Mouse (Mus musculus) neural tube, embryonic 14.5 days (tissue): ENCODE results near the gene Ophn1. TPM values are rescaled to one million over a fixed set of nuclear protein-coding genes. Genes with fewer than 3 reads are reported as not detected.

Experiments used
- ATAC-seq: fragments of 200-750 bp; cut with Nextera tagmentation; 2 replicates; pipeline ENCODE4 v1.8.0; 2017; ENCODE audit warnings: low read depth, mild to moderate bottlenecking, moderate TSS enrichment, moderate library complexity
- H3K27ac ChIP-seq: fragments of 300-500 bp; sonication (generic); 2 replicates; pipeline ENCODE4 v1.5.1; 2014; ENCODE audit warnings: low read depth, mild to moderate bottlenecking, control low read depth, low read length, moderate library complexity, mixed read lengths
- H3K27me3 ChIP-seq: fragments of 300-500 bp; sonication (generic); 2 replicates; pipeline ENCODE4 v1.6.1; 2014; ENCODE audit warnings: low read length; ENCODE audit not compliant: control insufficient read depth, insufficient read depth
- H3K36me3 ChIP-seq: fragments of 300-500 bp; sonication (generic); 2 replicates; pipeline ENCODE4 v1.6.1; 2014; ENCODE audit warnings: low read length, mixed read lengths; ENCODE audit not compliant: control insufficient read depth, insufficient read depth
- H3K4me1 ChIP-seq: fragments of 300-500 bp; sonication (generic); 2 replicates; pipeline ENCODE4 v1.6.1; 2014; ENCODE audit warnings: low read length; ENCODE audit not compliant: control insufficient read depth, insufficient read depth
- H3K4me2 ChIP-seq: fragments of 300-500 bp; sonication (generic); 2 replicates; pipeline ENCODE4 v1.6.1; 2014; ENCODE audit warnings: mild to moderate bottlenecking, low read depth, low read length, control low read depth
- H3K4me3 ChIP-seq: fragments of 300-500 bp; sonication (generic); 2 replicates; pipeline ENCODE4 v1.5.1; 2014; ENCODE audit warnings: low read depth, low read length, control low read depth, mixed read lengths
- H3K9ac ChIP-seq: fragments of 300-500 bp; sonication (generic); replicated peaks from 2 replicates; pipeline ENCODE4 v1.6.1; 2014; ENCODE audit warnings: low read depth, mild to moderate bottlenecking, control low read depth, low read length, mixed read lengths
- H3K9me3 ChIP-seq: fragments of 300-500 bp; sonication (generic); 2 replicates; pipeline ENCODE4 v1.6.1; 2016; ENCODE audit warnings: low read length; ENCODE audit not compliant: control insufficient read depth
- whole genome bisulfite sequencing: fragments of 180-500 bp; shearing (Covaris S2); extraction: QIAGEN DNeasy Blood & Tissue Kit; methylation state at CpG from one replicate; pipeline ENCODE4 v1.1.7; 2014; 5-methylcytosine and 5-hydroxymethylcytosine counted together
- polyA plus RNA-seq: library from polyadenylated mRNA; unstranded; fragments of >200 nt; fragmentation: Nextera tagmentation; extraction: Ambion mirVana; gene quantifications from 2 replicates; pipeline ENCODE4 v1.2.1, GENCODE M21; 2014

The Ophn1 gene
- polyA plus RNA-seq, result 47.8 and 55.0 TPM in 2 replicates

DNA sequence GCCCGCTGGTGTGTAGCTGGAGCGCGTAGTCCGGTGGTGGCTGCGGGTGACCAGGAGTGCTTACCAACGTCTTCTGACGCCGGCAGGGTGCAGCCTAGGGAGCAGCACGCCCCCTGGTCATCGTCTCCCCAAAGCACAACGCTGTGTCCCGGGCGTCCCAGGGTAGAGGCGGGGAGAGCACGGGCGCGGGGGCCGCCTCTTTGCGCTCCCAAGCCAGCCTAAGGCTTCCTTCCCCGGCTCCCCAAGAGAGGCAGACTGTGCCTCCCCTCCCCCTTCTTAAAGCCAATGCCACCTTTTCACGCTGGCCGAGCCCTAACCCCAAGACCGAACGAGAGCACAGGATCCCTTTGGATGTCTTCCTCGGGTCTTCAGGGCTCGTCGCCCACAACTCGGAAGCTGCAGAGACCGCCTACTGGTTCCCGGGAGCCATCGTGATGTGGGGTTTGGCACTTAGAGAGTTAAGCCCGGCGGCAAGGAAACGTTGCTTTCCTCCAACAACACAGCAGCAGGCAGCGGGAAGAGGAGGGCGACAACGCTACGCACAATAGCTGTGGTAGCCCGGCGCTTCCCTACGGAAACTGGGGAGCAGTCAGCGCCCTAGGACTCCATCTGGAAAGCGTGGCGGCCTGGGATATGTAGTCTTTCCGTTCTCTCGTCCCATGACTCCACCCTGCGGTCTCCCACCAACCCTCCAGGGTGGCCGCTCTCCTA is at the start of gene Ophn1:
TSS of gene Ophn1 (minus strand) at position 620 of the 711 bp plus-strand sequence.
- 6% methylated on average over 36 of the region's 48 CpGs for WGBS
- peak; percentile 97 for ATAC-seq
- H3K36me3 ChIP-seq, result no peaks in the 10 kb centered on the region
- H3K27me3 ChIP-seq, result no peaks in the 10 kb centered on the region
- H3K4me2 ChIP-seq, result peak within 1 kb of the TSS; percentile 47
- H3K27ac ChIP-seq, result peak within 1 kb of the TSS; percentile 84
- no peaks in the 10 kb centered on the region for H3K4me1 ChIP-seq
- H3K4me3 ChIP-seq, result peak within 1 kb of the TSS; percentile 47
- H3K9ac ChIP-seq, result peak within 1 kb of the TSS; percentile 63
- H3K9me3 ChIP-seq, result no peaks in the 10 kb centered on the region

DNA sequence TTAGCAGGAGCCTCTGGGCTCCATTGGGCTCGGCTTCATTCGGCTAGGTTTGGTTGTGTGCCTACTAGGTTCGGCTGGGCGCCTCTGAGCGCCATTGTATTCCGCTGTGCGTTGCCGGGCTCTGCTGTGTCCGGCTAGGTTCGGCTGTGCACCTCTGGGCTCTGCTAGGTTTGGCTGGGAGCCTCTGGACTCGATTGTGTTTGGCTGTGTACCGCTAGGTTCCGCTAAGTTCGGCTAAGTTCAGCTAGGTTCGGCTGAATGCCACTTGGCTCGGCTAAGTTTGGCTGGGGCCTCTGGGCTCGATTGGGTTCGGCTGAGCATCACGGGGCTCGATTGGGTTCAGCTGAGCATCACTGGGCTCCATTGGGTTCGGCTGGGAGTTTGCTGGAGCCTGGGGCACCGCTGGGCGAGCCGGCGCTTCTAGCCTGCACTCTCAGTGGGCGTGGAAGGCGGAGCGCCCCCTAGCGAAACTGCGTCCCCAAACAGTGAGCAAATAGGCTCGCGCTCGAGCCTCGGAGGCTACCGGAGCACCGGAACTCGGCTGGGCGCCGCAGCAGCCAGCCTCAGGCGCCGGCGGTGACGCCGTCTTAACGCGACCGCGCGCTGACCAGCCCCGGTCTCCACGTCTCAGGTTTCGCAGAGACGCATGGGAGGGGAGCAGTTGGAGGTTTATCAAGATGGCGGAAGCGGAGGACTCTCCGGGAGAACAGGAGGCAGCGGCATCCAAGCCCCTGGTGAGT is 46.9 kb upstream of the Ophn1 start:
- Histone ChIP-seq H3K4me3 (peak overlapping the region; percentile 45), H3K27ac (peak overlapping the region; percentile 88), H3K9ac (peak overlapping the region; percentile 56), H3K27me3 (no peaks in the 10 kb centered on the region), H3K4me2 (peak overlapping the region; percentile 61), H3K9me3 (no peaks in the 10 kb centered on the region), H3K36me3 (no peaks in the 10 kb centered on the region), H3K4me1 (0 out of 2 replicates have a peak, but pooled peaks cover 2% of the 10 kb centered on the region)
- peak; percentile 84 for ATAC-seq
- whole genome bisulfite sequencing, result 24% methylated on average over 43 of the region's 57 CpGs

DNA sequence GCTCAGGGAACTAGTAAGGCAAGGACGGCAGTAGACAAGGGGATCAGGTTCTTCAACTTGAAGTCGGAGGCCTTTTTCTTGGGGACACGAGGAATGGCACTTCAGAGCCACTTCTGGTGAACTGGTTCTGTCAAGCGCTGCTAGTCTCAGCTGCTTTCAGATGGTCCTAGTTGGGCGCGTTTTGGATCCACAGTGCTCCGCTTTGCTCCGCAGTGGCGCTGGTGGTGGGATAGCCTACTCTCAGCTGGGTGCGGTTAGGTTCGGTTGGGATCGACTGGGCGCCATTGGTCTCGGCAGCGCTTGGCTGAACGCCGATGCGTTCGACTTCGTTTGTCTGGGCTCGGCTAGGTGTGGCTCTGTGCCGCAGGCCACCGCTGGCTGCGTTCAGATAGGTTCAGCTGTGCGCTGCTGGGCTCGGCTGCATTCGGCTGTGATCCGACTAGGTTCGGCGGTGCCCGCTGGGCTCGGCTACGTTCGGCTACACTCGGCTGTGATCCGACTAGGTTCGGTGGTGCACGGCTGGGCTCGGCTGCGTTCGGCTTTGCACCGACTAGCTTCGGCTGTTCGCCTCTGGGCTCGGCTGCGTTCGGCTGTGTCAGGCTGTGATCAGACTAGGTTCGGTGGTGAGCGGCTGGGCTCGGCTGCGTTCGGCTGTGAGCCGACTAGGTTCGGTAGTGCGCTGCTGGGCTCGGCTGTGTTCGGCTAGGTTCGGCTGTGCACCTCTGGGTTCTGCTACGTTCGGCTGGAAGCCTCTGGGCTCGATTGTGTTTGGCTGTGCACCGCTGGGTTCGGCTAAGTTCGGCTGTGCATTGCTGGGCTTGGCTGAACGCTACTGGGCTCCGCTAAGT is 46.1 kb upstream of the Ophn1 start:
- Histone ChIP-seq H3K4me2 (peak overlapping the region; percentile 52), H3K9ac (peak overlapping the region; percentile 56), H3K9me3 (no peaks in the 10 kb centered on the region), H3K27me3 (no peaks in the 10 kb centered on the region), H3K27ac (peak overlapping the region; percentile 88), H3K36me3 (no peaks in the 10 kb centered on the region), H3K4me1 (0 out of 2 replicates have a peak, but pooled peaks cover 2% of the 10 kb centered on the region), H3K4me3 (peak overlapping the region; percentile 45)
- WGBS, result 19% methylated on average over 64 of the region's 66 CpGs
- peak; percentile 97 for ATAC-seq

DNA sequence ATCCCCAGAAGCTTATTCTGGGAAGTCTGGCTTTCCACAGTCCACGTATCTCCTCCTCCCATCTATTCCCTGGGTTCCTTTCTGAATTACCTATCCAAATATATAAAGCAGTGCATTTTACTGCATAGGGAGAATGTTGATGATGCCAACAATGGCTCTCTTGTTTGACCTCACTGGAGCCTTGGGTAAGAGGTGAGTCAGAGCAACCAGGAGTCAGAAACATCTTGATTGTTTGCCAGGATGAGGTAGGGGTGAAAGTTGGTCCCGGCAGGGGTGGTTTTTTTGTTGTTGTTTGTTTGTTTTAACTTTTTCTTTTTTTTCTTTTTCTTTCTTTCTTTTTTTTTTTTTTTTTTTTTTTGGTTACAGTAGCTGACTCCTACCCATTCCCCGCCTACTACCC is 45.3 kb upstream of the Ophn1 start, which contains the start of gene Yipf6:
TSS of gene Yipf6 (plus strand) at position 216 of the 400 bp plus-strand sequence.
- Histone ChIP-seq H3K27me3 (no peaks in the 10 kb centered on the region), H3K4me3 (peak within 1 kb of the TSS; percentile 45), H3K9me3 (no peaks in the 10 kb centered on the region), H3K36me3 (no peaks in the 10 kb centered on the region), H3K4me2 (peak within 1 kb of the TSS; percentile 52), H3K4me1 (0 out of 2 replicates have a peak, but pooled peaks cover 2% of the 10 kb centered on the region), H3K27ac (peak within 1 kb of the TSS; percentile 88), H3K9ac (peak within 1 kb of the TSS; percentile 56)
- no peak for ATAC-seq
- WGBS, result 70% methylated on average over 3 of the region's 3 CpGs

DNA sequence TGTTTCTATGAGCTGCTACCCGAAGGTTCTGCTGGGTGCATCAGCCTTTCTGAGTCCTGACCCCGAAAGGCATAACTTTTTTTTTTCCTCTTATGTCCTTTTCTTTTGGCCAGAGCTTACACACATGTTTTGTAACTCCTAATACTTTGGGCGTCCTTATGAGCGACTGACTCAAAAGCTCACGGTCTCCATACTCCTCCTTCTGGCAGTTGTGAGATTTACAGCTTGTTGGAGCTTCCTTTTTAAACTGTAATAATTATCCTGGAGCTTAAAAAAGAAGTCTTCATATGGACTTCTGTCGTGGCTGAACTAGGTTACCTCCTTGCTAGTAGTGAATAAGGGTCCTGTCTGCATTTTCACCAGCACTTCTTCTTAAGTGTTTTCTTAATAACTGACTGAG is 28.6 kb upstream of the Ophn1 start:
- Histone ChIP-seq H3K9me3 (no peaks in the 10 kb centered on the region), H3K36me3 (no peaks in the 10 kb centered on the region), H3K27ac (no peak overlapping the region), H3K4me3 (no peak overlapping the region), H3K9ac (no peak overlapping the region), H3K4me2 (no peak overlapping the region), H3K27me3 (no peaks in the 10 kb centered on the region), H3K4me1 (no peaks in the 10 kb centered on the region)
- no peak for ATAC-seq
- WGBS, result 26% methylated on average over 6 of the region's 6 CpGs

DNA sequence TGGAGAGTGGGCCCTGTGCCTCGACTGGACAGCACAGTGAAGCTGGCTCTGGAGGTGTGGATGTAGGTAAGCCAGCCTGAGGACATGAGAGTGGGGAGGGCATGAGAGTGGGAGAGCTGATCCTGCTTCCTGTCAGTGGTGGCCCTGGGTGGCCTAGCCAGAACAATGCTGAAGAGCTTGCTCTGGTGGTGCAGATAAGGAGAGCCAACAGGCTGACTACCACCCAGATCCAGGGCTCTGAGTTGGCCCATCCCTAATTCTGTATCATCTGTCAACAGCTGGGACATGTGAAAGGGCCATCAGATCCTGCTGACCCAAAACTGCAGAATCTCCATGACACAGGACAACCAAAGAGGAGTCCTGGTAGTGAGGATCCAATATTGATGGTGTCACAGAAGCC is 18.1 kb upstream of the Ophn1 start:
- no peaks in the 10 kb centered on the region for H3K4me1 ChIP-seq
- 56% methylated on average over 1 of the region's 1 CpGs for WGBS

DNA sequence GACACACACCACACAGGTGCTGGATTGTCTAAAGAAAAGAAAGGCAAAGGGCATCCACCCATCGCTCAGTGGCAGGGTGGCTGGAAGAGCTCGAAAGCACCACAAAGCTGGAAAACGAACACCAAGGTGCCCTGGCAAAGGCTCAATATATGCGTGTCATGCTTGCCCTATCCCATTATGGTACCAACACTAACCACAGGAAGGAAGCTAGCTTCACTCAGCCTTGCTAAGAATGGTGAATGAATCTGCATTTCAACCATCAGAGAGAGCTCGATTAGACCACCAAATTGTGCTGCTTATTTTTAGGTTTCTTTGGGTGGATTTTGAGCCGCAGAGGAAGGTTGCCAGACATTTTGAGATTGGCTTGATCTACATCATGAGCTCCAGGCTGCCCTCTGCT is 13.4 kb upstream of the Ophn1 start:
- Histone ChIP-seq H3K27ac (no peak overlapping the region), H3K36me3 (no peaks in the 10 kb centered on the region), H3K27me3 (no peaks in the 10 kb centered on the region), H3K9me3 (no peaks in the 10 kb centered on the region), H3K4me1 (no peaks in the 10 kb centered on the region), H3K4me3 (no peak overlapping the region), H3K9ac (no peak overlapping the region), H3K4me2 (no peak overlapping the region)
- no peak for ATAC-seq
- 91% methylated on average over 6 of the region's 6 CpGs for WGBS

More for the DNA sequence above, 18.1 kb upstream of the Ophn1 start:
- Histone ChIP-seq H3K9me3 (no peaks in the 10 kb centered on the region), H3K27ac (no peak overlapping the region), H3K27me3 (no peaks in the 10 kb centered on the region), H3K9ac (no peak overlapping the region), H3K36me3 (no peaks in the 10 kb centered on the region), H3K4me3 (no peak overlapping the region), H3K4me2 (no peak overlapping the region)
- ATAC-seq, result no peak

DNA sequence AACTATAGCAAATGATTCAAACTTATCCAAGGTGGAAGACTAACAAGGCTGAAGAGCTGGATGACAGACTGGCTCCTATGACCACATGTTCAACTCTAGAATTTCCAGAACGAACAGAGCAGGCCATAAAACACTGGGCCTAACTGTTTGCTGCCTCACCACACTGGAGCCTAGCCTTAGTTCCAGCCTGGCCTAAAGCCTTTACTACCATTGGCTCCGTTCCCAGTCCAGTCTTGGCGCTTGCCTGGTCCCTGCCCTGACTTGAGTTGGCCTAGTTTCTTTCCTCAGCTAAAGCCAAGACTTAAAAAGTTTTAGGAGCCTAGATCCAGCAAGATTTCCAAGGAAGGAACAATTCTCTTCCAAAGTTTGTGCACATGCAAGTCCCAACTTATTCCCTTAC is 7.5 kb upstream of the Ophn1 start:
- Histone ChIP-seq H3K27ac (no peak overlapping the region), H3K9ac (no peak overlapping the region), H3K4me1 (no peaks in the 10 kb centered on the region), H3K4me2 (no peak overlapping the region), H3K36me3 (no peaks in the 10 kb centered on the region), H3K4me3 (no peak overlapping the region), H3K9me3 (no peaks in the 10 kb centered on the region), H3K27me3 (no peaks in the 10 kb centered on the region)
- 63% methylated on average over 3 of the region's 3 CpGs for WGBS
- no peak for ATAC-seq
